Mouse (Mus musculus) kidney, postnatal 0 days (tissue): ENCODE results near the gene 9930022D16Rik. TPM values are rescaled to one million over a fixed set of nuclear protein-coding genes. Genes with fewer than 3 reads are reported as not detected.

ENCODE experiments used
- ATAC-seq: fragments of 200-750 bp; cut with Nextera tagmentation; replicated peaks from 2 replicates; pipeline ENCODE4 v1.8.0; 2017; ENCODE audit warnings: low read depth, moderate number of reproducible peaks, moderate TSS enrichment, moderate library complexity; ENCODE audit not compliant: low FRiP score
- DNase-seq: peaks from one replicate; pipeline ENCODE4 v3.0.0-alpha.2; 2016; ENCODE audit warnings: low spot score
- H3K27ac ChIP-seq: fragments of 300-500 bp; sonication (generic); 2 replicates; pipeline ENCODE4 v1.5.1; 2014; ENCODE audit warnings: mild to moderate bottlenecking
- H3K27me3 ChIP-seq: fragments of 300-500 bp; sonication (generic); 2 replicates; pipeline ENCODE4 v1.6.1; 2014; ENCODE audit warnings: low read length, mixed read lengths; ENCODE audit not compliant: insufficient read depth
- H3K36me3 ChIP-seq: fragments of 300-500 bp; sonication (generic); 2 replicates; pipeline ENCODE4 v1.6.1; 2014; ENCODE audit warnings: low read length, mixed read lengths; ENCODE audit not compliant: insufficient read depth
- H3K4me1 ChIP-seq: fragments of 300-500 bp; sonication (generic); replicated peaks from 2 replicates; pipeline ENCODE4 v1.6.1; 2014; ENCODE audit warnings: antibody characterized with exemption, low read length, mixed read lengths; ENCODE audit not compliant: insufficient read depth
- H3K4me2 ChIP-seq: fragments of 300-500 bp; sonication (generic); 2 replicates; pipeline ENCODE4 v1.6.1; 2014; ENCODE audit warnings: mild to moderate bottlenecking, low read length, moderate library complexity, mixed read lengths
- H3K4me3 ChIP-seq: fragments of 300-500 bp; sonication (generic); replicated peaks from 2 replicates; pipeline ENCODE4 v1.5.1; 2014; ENCODE audit warnings: low read depth, low read length
- H3K9ac ChIP-seq: fragments of 300-500 bp; sonication (generic); 2 replicates; pipeline ENCODE4 v1.6.1; 2014; ENCODE audit warnings: low read depth, low read length
- H3K9me3 ChIP-seq: fragments of 300-500 bp; sonication (generic); replicated peaks from 2 replicates; pipeline ENCODE4 v1.6.1; 2016; ENCODE audit warnings: low read length, inconsistent platforms, mixed read lengths
- CTCF ChIP-seq: IDR thresholded peaks from 2 replicates; pipeline ENCODE4 v1.5.1; 2016; ENCODE audit warnings: antibody characterized with exemption, low read depth, mild to moderate bottlenecking, moderate library complexity
- WGBS: fragments of 180-500 bp; shearing (Covaris S2); extraction: QIAGEN DNeasy Blood & Tissue Kit; methylation state at CpG from one replicate; pipeline ENCODE4 v1.1.7; 2014; 5-methylcytosine and 5-hydroxymethylcytosine counted together
- polyA plus RNA-seq: library from polyadenylated mRNA; unstranded; fragments of >200 nt; fragmentation: Nextera tagmentation; extraction: Ambion mirVana; gene quantifications from 2 replicates; pipeline ENCODE4 v1.2.1, GENCODE M21; 2015

Gene 9930022D16Rik
- polyA plus RNA-seq, 1 experiment from 2014 or later = 0.04 TPM

DNA sequence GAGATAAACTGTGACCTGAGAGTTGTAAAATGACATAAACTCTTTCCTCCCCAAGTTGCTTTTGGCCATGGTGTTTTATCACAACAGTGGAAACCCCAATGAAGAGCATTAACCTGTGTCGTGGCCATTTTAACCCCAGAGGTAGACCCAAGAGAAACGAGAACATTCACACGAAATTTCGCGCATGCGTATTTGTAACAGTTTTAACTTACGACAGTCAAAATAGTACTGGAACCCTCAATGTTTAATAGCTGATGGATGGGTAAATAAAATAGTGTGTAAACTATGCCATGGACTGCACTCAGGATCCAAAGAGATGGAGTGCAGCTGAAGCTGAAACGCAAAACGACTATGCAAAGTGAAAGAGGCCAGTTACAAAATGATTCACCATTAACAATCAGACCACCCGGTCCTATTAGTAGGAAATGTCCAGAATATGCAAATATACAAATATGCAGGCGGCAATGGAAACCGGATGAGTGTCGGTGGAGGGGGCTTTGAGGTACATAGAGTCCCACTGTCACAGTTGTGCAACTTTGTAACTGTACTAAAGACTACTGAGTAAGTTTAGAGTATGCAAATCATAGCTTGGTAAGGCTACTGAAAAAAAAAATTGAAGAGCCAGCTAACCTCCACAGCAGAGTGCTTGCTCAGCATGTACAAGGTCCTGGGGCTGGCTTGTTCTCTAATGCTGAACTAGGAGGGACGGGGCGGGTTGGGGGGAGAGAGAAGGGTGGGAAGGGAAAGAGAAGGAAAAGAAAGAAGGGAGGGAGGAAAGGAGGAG is 3.3 kb upstream of the 9930022D16Rik start:
- Histone ChIP-seq H3K27me3 (no peaks in the 10 kb centered on the region), H3K4me3 (no peak overlapping the region), H3K4me2 (no peak overlapping the region), H3K36me3 (no peaks in the 10 kb centered on the region), H3K4me1 (no peaks in the 10 kb centered on the region), H3K27ac (no peak overlapping the region), H3K9me3 (no peaks in the 10 kb centered on the region), H3K9ac (no peak overlapping the region)
- ATAC-seq (no peak), DNase-seq (no peak)
- WGBS = 80% methylated on average over 15 of the region's 15 CpGs
- TF ChIP-seq CTCF = no peak

DNA sequence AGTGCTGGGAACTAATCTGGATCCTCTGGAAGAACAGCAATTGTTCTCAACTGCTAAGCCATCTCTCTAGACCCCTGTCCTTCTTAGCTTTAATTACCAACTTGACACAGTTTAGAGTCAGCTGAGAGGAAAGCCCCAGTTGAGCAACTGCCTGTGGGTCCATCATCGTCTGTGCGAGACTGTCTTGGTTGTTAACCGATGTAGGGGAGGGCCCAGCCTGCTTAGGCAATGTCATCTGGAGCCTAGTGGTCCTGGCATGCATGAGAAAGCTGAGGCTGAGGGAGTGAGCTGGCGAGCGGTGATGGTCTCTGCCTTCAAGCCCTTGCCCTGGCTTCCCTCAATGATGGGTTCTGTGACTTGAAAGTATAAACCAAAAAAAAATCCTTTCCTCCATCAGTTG is 1.1 kb downstream of the 9930022D16Rik start:
- ATAC-seq (no peak), DNase-seq (no peak)
- Histone ChIP-seq H3K9ac (no peak overlapping the region), H3K27ac (no peak overlapping the region), H3K4me3 (no peak overlapping the region), H3K4me1 (no peaks in the 10 kb centered on the region), H3K27me3 (no peaks in the 10 kb centered on the region), H3K9me3 (no peaks in the 10 kb centered on the region), H3K4me2 (no peak overlapping the region), H3K36me3 (no peaks in the 10 kb centered on the region)
- WGBS = 74% methylated on average over 5 of the region's 5 CpGs
- TF ChIP-seq CTCF = no peak

DNA sequence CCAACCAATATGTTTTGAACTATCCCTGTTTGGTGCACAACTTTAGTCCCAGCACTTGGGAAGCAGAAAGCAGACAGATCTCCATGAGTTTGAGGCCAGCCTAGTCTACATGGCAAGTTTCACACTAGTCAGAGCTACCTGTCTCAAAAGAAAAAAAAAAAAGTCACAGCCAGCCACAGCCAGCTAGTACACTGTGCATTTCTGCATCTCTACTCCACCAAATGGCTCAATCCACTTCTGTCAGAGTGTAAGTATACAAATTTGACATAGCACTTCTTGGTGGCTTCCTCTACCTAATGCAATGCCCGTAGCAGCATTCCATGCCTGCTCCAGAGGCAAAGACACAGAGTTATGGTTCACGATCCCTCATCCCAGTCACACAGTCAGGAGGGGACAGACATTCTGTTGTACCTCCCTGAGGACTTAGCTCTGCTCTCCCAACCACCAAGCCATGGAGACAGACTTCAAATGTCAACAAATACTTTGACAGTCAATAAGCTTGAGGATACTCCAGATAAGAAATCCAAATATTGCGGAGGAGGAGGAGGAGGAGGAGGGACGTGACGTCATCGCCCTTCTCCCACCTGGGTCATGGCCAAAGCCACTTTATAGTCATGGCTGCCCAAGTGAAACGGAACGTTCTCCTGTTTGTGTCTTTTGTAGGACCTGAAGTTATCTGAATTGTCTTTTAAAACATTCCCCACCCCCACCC is 3.1 kb downstream of the 9930022D16Rik start:
- H3K27me3 ChIP-seq = no peaks in the 10 kb centered on the region
- H3K4me1 ChIP-seq = no peaks in the 10 kb centered on the region
- WGBS = 64% methylated on average over 8 of the region's 8 CpGs
- no peak for ATAC-seq
- TF ChIP-seq CTCF = no peak
- no peak overlapping the region for H3K27ac ChIP-seq
- no peaks in the 10 kb centered on the region for H3K36me3 ChIP-seq
- H3K9ac ChIP-seq = no peak overlapping the region
- no peak overlapping the region for H3K4me3 ChIP-seq
- no peak overlapping the region for H3K4me2 ChIP-seq
- no peak for DNase-seq
- no peaks in the 10 kb centered on the region for H3K9me3 ChIP-seq

DNA sequence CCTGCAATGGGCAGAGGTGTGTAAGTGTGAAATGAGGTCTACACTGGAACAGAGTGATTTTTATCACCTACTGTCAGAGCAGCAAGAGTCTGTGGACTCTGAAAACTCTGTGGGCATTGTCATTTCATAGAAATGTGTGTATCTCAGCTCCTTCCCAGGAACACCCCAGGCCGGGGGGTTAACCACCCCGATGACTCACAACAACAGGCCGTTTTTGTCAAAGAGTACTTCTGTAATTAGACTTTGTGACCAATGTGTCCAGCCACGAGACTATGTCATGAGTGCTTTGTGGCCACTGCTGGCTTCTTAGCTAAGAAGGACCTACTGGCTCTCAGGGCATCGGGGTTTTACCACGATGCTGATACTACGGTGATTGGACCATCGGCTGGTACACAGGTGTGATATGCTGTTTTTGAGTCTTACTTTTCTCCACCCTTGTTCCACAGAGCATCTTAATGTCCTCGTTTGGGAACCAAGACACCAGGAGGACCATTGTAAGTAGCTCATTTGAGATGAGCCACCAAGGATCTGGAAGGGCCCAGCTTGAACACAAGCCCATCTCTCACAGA is 3.8 kb downstream of the 9930022D16Rik start:
- Histone ChIP-seq H3K27ac (no peak overlapping the region), H3K4me3 (no peak overlapping the region), H3K4me2 (no peak overlapping the region), H3K9me3 (no peaks in the 10 kb centered on the region), H3K4me1 (no peaks in the 10 kb centered on the region), H3K27me3 (no peaks in the 10 kb centered on the region), H3K36me3 (no peaks in the 10 kb centered on the region), H3K9ac (no peak overlapping the region)
- DNase-seq (no peak), ATAC-seq (no peak)
- no peak for TF ChIP-seq CTCF
- WGBS = 84% methylated on average over 9 of the region's 9 CpGs

DNA sequence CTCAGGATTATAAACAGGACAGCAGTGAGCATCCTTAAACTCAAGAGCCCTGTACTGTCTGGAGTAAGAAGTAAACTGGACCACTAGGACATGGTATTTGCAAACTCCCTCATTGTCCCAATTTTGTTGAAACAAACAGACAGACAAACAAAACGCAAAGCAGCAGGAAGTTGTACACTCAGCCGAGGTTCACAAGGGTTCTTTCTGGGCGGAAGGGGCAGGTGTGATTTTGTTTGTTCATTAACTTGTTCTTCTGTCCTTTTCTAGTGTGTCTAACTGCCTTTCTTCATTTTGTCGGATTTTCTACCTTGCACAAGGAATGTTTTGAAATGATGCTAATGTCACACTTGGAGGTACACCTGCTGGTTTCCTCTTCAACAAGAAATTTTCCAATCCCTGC is 5.7 kb downstream of the 9930022D16Rik start:
- Histone ChIP-seq H3K27me3 (no peaks in the 10 kb centered on the region), H3K4me1 (no peaks in the 10 kb centered on the region), H3K9ac (no peak overlapping the region), H3K27ac (no peak overlapping the region), H3K36me3 (no peaks in the 10 kb centered on the region), H3K4me2 (no peak overlapping the region), H3K4me3 (no peak overlapping the region), H3K9me3 (no peaks in the 10 kb centered on the region)
- 42% methylated on average over 4 of the region's 4 CpGs for WGBS
- ATAC-seq = no peak
- no peak for TF ChIP-seq CTCF
- no peak for DNase-seq

DNA sequence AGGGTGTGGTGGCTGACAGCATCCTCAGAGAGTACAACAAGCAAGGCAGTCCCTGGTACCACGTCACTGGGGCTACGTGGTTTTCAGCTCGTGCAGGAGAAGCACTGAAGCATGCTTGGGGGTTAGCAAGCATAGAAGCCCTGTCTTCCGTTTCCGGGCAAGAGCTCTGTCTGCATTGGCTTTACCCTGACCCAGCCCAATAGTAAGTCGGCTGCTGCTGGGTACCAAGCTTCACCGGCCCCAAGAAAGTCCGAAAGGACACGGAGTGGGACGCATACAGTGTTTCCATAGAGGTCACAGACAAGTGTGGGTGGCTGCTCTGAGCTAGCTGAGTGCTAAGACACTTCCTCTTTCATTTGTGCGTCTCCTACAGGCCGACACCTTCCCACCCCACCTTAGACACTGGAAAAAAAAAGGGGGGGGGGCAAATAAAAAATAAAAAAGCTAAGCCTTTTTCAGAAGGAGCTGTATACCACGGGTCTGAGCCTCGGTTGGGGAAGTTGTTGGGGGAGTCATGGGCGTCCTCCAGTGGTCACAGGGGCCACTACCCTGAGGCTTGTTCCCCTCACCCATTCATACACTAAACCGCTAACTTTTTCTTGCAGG is 6.3 kb downstream of the 9930022D16Rik start:
- Histone ChIP-seq H3K36me3 (no peaks in the 10 kb centered on the region), H3K9ac (no peak overlapping the region), H3K27me3 (no peaks in the 10 kb centered on the region), H3K4me1 (no peaks in the 10 kb centered on the region), H3K4me3 (no peak overlapping the region), H3K27ac (no peak overlapping the region), H3K9me3 (no peaks in the 10 kb centered on the region), H3K4me2 (peak overlapping the region; percentile 25; the same call in 1 of the 2 replicates)
- 0 out of 2 replicates have a peak, but pooled peaks have one; percentile 3 for TF ChIP-seq CTCF
- peak; percentile 68 for ATAC-seq
- DNase-seq = no peak
- 42% methylated on average over 16 of the region's 16 CpGs for WGBS
